Mouse (Mus musculus): Measurements from ENCODE around the gene Cabp4.
"Not testable (repeated sequence)": the region's sequence is repeated elsewhere in the genome, so short reads cannot be mapped to it uniquely, and the experiment has no call there.

Cabp4 gene

GRCm38 (mm10) chr19:4122411-4123370 lies 21.1 kb downstream of the Cabp4 start:
- DNase-seq, result no peak

- not testable (repeated sequence) for DNase-seq
Observed at GRCm38 (mm10) chr19:4121896-4122295, 21.9 kb downstream of the Cabp4 start.

- peak; percentile 97 to 99 for DNase-seq
Observed at GRCm38 (mm10) chr19:4121097-4121805, 22.6 kb downstream of the Cabp4 start.

GRCm38 (mm10) chr19:4120496-4120895 lies 23.3 kb downstream of the Cabp4 start:
- no peak for DNase-seq

- DNase-seq, result no peak
Observed at GRCm38 (mm10) chr19:4119716-4120487, 23.9 kb downstream of the Cabp4 start.

- no peak for DNase-seq
Observed at GRCm38 (mm10) chr19:4118350-4118749, 25.5 kb downstream of the Cabp4 start.

GRCm38 (mm10) chr19:4117006-4117405 lies 26.8 kb downstream of the Cabp4 start:
- DNase-seq, result no peak

- no peak for DNase-seq
Observed at GRCm38 (mm10) chr19:4115816-4116215, 28.0 kb downstream of the Cabp4 start.

GRCm38 (mm10) chr19:4115144-4115543 lies 28.7 kb downstream of the Cabp4 start:
- DNase-seq, result no peak

- no peak for DNase-seq
Observed at GRCm38 (mm10) chr19:4114551-4114950, 29.3 kb downstream of the Cabp4 start.

- no peak for DNase-seq
Observed at GRCm38 (mm10) chr19:4113806-4114230, 30.0 kb downstream of the Cabp4 start.

- peak; percentile 96 to 98 for DNase-seq
Observed at GRCm38 (mm10) chr19:4113186-4113805, 30.5 kb downstream of the Cabp4 start.

GRCm38 (mm10) chr19:4112063-4112960 lies 31.5 kb downstream of the Cabp4 start:
- no peak for DNase-seq

- DNase-seq, result no peak
Observed at GRCm38 (mm10) chr19:4108535-4108934, 35.3 kb downstream of the Cabp4 start.

- no peak for DNase-seq
Observed at GRCm38 (mm10) chr19:4106654-4107053, 37.2 kb downstream of the Cabp4 start.

GRCm38 (mm10) chr19:4104675-4105194 lies 39.1 kb downstream of the Cabp4 start:
- peak in 1 of 2 experiments; percentile 18 for DNase-seq

- DNase-seq, result no peak
Observed at GRCm38 (mm10) chr19:4103792-4104191, 40.0 kb downstream of the Cabp4 start.

- peak in 1 of 2 experiments; percentile 55 for DNase-seq
Observed at GRCm38 (mm10) chr19:4103294-4103693, 40.5 kb downstream of the Cabp4 start.

- peak; percentile 72 to 74 for DNase-seq
Observed at GRCm38 (mm10) chr19:4102626-4103025, 41.2 kb downstream of the Cabp4 start.

GRCm38 (mm10) chr19:4102049-4102448 lies 41.8 kb downstream of the Cabp4 start:
- DNase-seq, result peak in 1 of 2 experiments; percentile 9

- peak; percentile 44 to 56 for DNase-seq
Observed at GRCm38 (mm10) chr19:4101466-4101865, 42.4 kb downstream of the Cabp4 start.
